Mouse (Mus musculus) G1E (cell line): ENCODE data around the gene Sgcd.

Source experiments
- CTCF ChIP-seq: IDR thresholded peaks from 2 replicates; pipeline ENCODE4 v1.5.1; 2012; ENCODE audit warnings: low read depth, low read length, inconsistent platforms, mixed read lengths
- GATA1 ChIP-seq: IDR thresholded peaks from 2 replicates; pipeline ENCODE4 v1.6.1; 2012; ENCODE audit warnings: borderline replicate concordance, low read length, inconsistent platforms, mixed read lengths
- GATA2 ChIP-seq: IDR thresholded peaks from 2 replicates; pipeline ENCODE4 v1.6.1; 2012; ENCODE audit warnings: low read depth, low read length, inconsistent platforms, borderline replicate concordance
- POLR2AphosphoS5 ChIP-seq: IDR thresholded peaks from 2 replicates; pipeline ENCODE4 v1.6.1; 2012; ENCODE audit warnings: low read depth, low read length, inconsistent platforms; ENCODE audit not compliant: insufficient replicate concordance
- TAL1 ChIP-seq: conservative IDR thresholded peaks from 2 replicates; pipeline ENCODE4 v1.6.1; 2012; ENCODE audit warnings: low read depth, low read length, inconsistent platforms, mixed read lengths

- TF ChIP-seq CTCF = no peak
- no peak for TF ChIP-seq GATA1
- no peak for TF ChIP-seq POLR2AphosphoS5
- TF ChIP-seq TAL1 = no peak
- no peak for TF ChIP-seq GATA2
Measured at GRCm38 (mm10) chr11:47129166-47129565, 859.6 kb downstream of the Sgcd start.
